Mouse (Mus musculus): ENCODE data around the gene Ddx58. TPM values are rescaled to one million over a fixed set of nuclear protein-coding genes. Genes with fewer than 3 reads are reported as not detected.

Ddx58 gene
- 15.4 and 27.7 TPM in 2 replicates for polyA plus RNA-seq (2012; rRNA removed; ENCODE audit: low replicate concordance)

DNA sequence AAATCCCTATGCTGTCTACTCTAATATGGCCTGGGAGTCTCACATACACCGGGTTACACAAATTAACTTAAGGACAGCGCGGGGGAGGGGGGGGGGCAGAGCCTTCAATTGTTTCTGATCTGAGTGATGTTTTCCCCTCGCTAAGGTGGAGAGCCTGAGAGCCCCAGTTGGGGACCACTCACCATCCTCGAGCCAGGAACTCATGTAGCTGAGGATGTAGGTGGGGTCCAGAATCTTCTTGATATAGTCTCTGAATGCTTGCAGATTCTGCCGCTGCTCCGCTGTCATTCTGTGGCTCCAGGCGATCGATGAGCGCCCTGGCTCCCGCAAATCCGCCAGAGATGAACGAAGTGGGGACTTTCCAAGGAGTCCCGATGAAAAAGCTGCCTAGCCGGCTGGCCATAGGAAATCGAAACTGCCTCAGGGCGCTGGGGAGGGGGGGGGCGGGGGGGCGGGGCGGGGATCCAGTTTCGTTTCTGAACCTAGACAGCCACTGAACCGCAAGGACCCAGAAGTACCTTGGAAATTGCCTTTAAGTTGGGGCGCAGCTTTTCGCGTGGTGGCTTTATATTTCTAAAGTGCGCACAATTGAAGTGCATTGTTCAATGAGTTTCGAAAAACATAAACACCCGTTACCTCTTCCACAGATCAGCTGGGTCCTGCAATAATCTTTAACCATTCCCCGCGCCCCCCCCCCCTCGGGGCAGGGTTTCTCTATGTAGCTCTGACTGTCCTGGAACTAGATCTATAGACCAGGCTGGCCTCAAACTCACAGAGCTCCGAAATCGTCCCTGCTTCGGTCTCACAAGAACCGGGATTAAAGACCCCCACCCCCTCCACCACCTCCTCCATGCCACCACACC is at the start of gene Ddx58:
Ddx58 (minus strand) TSS at position 420 of the 863 bp plus-strand sequence.

DNA sequence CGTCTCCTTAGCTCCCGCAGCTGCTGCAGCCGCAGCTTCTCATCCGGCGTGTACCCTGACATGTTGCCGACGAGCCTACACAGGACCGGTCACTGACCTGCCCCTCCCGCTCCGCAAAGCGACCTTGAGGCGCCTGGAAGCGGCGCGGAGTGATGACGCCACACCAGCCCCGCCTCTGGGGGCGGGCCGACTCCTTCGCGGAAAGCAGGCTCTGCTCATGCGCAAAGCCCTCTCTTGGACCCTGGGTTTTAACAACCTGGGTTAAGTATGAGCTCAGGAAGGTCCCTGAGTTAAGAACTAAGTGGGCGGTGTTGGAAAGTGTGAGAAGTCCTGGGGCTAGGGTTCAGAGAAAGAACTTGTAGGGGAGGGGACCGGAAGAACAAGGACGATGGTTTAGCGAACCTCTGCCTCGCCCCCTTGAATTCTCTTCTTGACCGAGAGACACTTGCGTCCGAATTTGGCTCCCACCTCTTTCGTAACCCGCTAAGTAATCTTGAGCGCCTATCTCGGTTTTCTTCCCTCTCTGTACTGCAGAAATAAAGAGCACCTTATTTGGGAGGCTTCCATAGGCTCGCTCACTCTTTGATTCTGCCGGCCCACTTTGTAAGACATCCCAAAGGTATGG is 39.8 kb upstream of the Ddx58 start, which contains the start of gene Ndufb6:
Ndufb6 (minus strand) TSS at position 146 of the 625 bp plus-strand sequence.

DNA sequence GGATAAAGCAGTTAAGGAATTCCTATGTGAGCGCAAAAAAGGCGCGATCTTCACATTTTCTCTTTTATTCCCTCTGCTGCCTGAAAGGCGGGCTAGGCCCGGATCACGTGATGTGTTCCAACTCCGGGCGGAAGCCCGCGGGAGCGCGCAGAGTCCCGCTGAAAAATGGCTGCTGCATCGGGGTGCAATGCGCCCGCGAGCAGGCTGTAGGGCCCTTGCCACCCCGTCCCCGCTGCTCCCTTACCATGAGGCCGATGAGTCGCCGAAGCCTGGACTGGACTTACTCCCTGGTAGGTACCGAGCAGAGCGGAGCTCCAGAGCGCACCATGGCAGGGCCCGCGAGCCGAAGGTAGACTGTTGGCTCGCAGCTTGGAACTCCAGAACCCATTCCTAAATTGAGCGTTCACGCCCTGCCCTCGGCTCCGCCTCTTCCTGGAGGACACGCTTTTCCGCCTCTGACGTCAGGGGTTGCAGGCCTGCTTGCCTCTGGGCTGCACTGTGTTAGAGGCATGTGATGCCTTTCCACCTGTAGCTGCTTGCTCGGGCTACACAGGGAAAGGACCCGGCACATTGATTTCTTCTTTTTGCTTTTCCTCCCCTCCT is 29.9 kb upstream of the Ddx58 start, which contains the start of the genes Smim27 and Topors:
Smim27 (plus strand) TSS at position 150 of the 603 bp plus-strand sequence.
Topors (minus strand) TSS at position 421 of the 603 bp plus-strand sequence.

Other genes starting within 250 kb of the Ddx58 start
- gene Aco1, start 96.7 kb downstream of the Ddx58 start, polyA plus RNA-seq (2012; rRNA removed; ENCODE audit: low replicate concordance), result 62.2 and 90.9 TPM in 2 replicates
- gene Smim27, start 29.8 kb upstream of the Ddx58 start, polyA plus RNA-seq (2012; rRNA removed; ENCODE audit: low replicate concordance), result 22.0 and 25.4 TPM in 2 replicates
- gene Topors, start 30.0 kb upstream of the Ddx58 start, polyA plus RNA-seq (2012; rRNA removed; ENCODE audit: low replicate concordance), result 3.5 and 4.0 TPM in 2 replicates
- 96.9 and 128 TPM in 2 replicates for gene Ndufb6, start 39.6 kb upstream of the Ddx58 start, polyA plus RNA-seq (2012; rRNA removed; ENCODE audit: low replicate concordance)
- 0.26 and 0.33 TPM in 2 replicates for gene Tmem215, start 232.4 kb upstream of the Ddx58 start, polyA plus RNA-seq (2012; rRNA removed; ENCODE audit: low replicate concordance)